Mouse (Mus musculus) liver, embryonic 12.5 days (tissue): ENCODE data around the gene Gucd1. TPM values are rescaled to one million over a fixed set of nuclear protein-coding genes. Genes with fewer than 3 reads are reported as not detected.
"Not testable (repeated sequence)": the region's sequence is repeated elsewhere in the genome, so short reads cannot be mapped to it uniquely, and the experiment has no call there.

ENCODE experiments used
- ATAC-seq: fragments of 200-750 bp; cut with Nextera tagmentation; 2 replicates; pipeline ENCODE4 v1.8.0; 2017; ENCODE audit warnings: moderate number of reproducible peaks, mild to moderate bottlenecking, moderate library complexity
- H3K27ac ChIP-seq: fragments of 300-500 bp; sonication (generic); 2 replicates; pipeline ENCODE4 v1.5.1; 2016; ENCODE audit warnings: mild to moderate bottlenecking
- H3K27me3 ChIP-seq: fragments of 300-500 bp; sonication (generic); replicated peaks from 2 replicates; pipeline ENCODE4 v1.6.1; 2016; ENCODE audit warnings: mild to moderate bottlenecking, moderate library complexity
- H3K36me3 ChIP-seq: fragments of 300-500 bp; sonication (generic); 2 replicates; pipeline ENCODE4 v1.6.1; 2016; ENCODE audit warnings: mild to moderate bottlenecking, moderate library complexity
- H3K4me1 ChIP-seq: fragments of 300-500 bp; sonication (generic); 2 replicates; pipeline ENCODE4 v1.6.1; 2016
- H3K4me2 ChIP-seq: fragments of 300-500 bp; sonication (generic); 2 replicates; pipeline ENCODE4 v1.6.1; 2016; ENCODE audit warnings: mild to moderate bottlenecking, moderate library complexity
- H3K4me3 ChIP-seq: fragments of 300-500 bp; sonication (generic); 2 replicates; pipeline ENCODE4 v1.5.1; 2016; ENCODE audit warnings: mild to moderate bottlenecking, moderate library complexity
- H3K9ac ChIP-seq: fragments of 300-500 bp; sonication (generic); 2 replicates; pipeline ENCODE4 v1.6.1; 2016; ENCODE audit warnings: mild to moderate bottlenecking, moderate library complexity
- H3K9me3 ChIP-seq: fragments of 300-500 bp; sonication (generic); replicated peaks from 2 replicates; pipeline ENCODE4 v1.6.1; 2016; ENCODE audit warnings: mild to moderate bottlenecking, moderate library complexity
- WGBS: fragments of 180-500 bp; shearing (Covaris S2); methylation state at CpG from one replicate; pipeline ENCODE4 v1.1.7; 2016; ENCODE audit not compliant: insufficient replicate concordance; 5-methylcytosine and 5-hydroxymethylcytosine counted together
- polyA plus RNA-seq: library from polyadenylated mRNA; unstranded; fragments of >200 nt; fragmentation: Nextera tagmentation; extraction: Ambion mirVana; gene quantifications from 2 replicates; pipeline ENCODE4 v1.2.1, GENCODE M21; 2016

Gene Gucd1
- polyA plus RNA-seq, 1 experiment from 2014 or later, result 50.5 TPM

GRCm38 (mm10) chr10:75456061-75456831 lies 61.5 kb downstream of the Gucd1 start:
- H3K36me3 ChIP-seq, H3K27ac ChIP-seq, H3K4me2 ChIP-seq, H3K4me1 ChIP-seq, ATAC-seq, H3K4me3 ChIP-seq, H3K9me3 ChIP-seq, H3K9ac ChIP-seq, H3K27me3 ChIP-seq: not testable (repeated sequence)
- 70% methylated on average over 14 of the region's 18 CpGs for WGBS

- H3K27ac ChIP-seq, result no peak overlapping the region
- H3K4me1 ChIP-seq, result peaks cover 6% of the 10 kb centered on the region; the same call in 1 of the 2 replicates
- H3K4me2 ChIP-seq, result no peak overlapping the region
- WGBS, result 61% methylated on average over 10 of the region's 10 CpGs
- no peaks in the 10 kb centered on the region for H3K9me3 ChIP-seq
- ATAC-seq, result no peak
- no peak overlapping the region for H3K9ac ChIP-seq
- H3K36me3 ChIP-seq, result no peaks in the 10 kb centered on the region
- H3K27me3 ChIP-seq, result no peaks in the 10 kb centered on the region; the same call in 1 of the 2 replicates
- H3K4me3 ChIP-seq, result no peak overlapping the region
Observed at GRCm38 (mm10) chr10:75451036-75451786, 66.6 kb downstream of the Gucd1 start.

GRCm38 (mm10) chr10:75450331-75450730 lies 67.4 kb downstream of the Gucd1 start:
- H3K27ac ChIP-seq, result no peak overlapping the region
- ATAC-seq, result no peak
- no peak overlapping the region for H3K4me3 ChIP-seq
- no peaks in the 10 kb centered on the region for H3K36me3 ChIP-seq
- H3K4me2 ChIP-seq, result no peak overlapping the region
- no peaks in the 10 kb centered on the region for H3K9me3 ChIP-seq
- H3K9ac ChIP-seq, result no peak overlapping the region
- H3K4me1 ChIP-seq, result peaks cover 6% of the 10 kb centered on the region; the same call in 1 of the 2 replicates
- no peaks in the 10 kb centered on the region; the same call in 1 of the 2 replicates for H3K27me3 ChIP-seq
- WGBS, result 71% methylated on average over 8 of the region's 8 CpGs

- Histone ChIP-seq H3K4me2 (no peak overlapping the region), H3K9ac (no peak overlapping the region), H3K27me3 (no peaks in the 10 kb centered on the region; the same call in 1 of the 2 replicates), H3K9me3 (no peaks in the 10 kb centered on the region), H3K27ac (no peak overlapping the region), H3K4me1 (peaks cover 16% of the 10 kb centered on the region; the same call in 1 of the 2 replicates), H3K36me3 (no peaks in the 10 kb centered on the region), H3K4me3 (no peak overlapping the region)
- no peak for ATAC-seq
- 67% methylated on average over 6 of the region's 6 CpGs for WGBS
Observed at GRCm38 (mm10) chr10:75448806-75449420, 68.9 kb downstream of the Gucd1 start.

GRCm38 (mm10) chr10:75447489-75447888 lies 70.3 kb downstream of the Gucd1 start:
- H3K4me1 ChIP-seq, result peaks cover 17% of the 10 kb centered on the region; the same call in 1 of the 2 replicates
- H3K27ac ChIP-seq, result no peak overlapping the region
- no peak overlapping the region for H3K9ac ChIP-seq
- no peak overlapping the region for H3K4me3 ChIP-seq
- H3K36me3 ChIP-seq, result no peaks in the 10 kb centered on the region
- H3K9me3 ChIP-seq, result no peaks in the 10 kb centered on the region
- no peak overlapping the region for H3K4me2 ChIP-seq
- 67% methylated on average over 11 of the region's 11 CpGs for whole genome bisulfite sequencing
- no peak for ATAC-seq
- H3K27me3 ChIP-seq, result no peaks in the 10 kb centered on the region; the same call in 1 of the 2 replicates

- no peak overlapping the region for H3K9ac ChIP-seq
- no peak overlapping the region for H3K4me2 ChIP-seq
- ATAC-seq, result no peak; the same call in 1 of the 2 replicates
- no peak overlapping the region for H3K27ac ChIP-seq
- peaks cover 22% of the 10 kb centered on the region; the same call in 1 of the 2 replicates for H3K4me1 ChIP-seq
- H3K27me3 ChIP-seq, result no peaks in the 10 kb centered on the region; the same call in 1 of the 2 replicates
- H3K4me3 ChIP-seq, result no peak overlapping the region
- WGBS, result 44% methylated on average over 13 of the region's 13 CpGs
- H3K36me3 ChIP-seq, result no peaks in the 10 kb centered on the region
- no peaks in the 10 kb centered on the region for H3K9me3 ChIP-seq
Observed at GRCm38 (mm10) chr10:75446501-75447083, 71.2 kb downstream of the Gucd1 start.

- no peak overlapping the region for H3K27ac ChIP-seq
- peaks cover 22% of the 10 kb centered on the region; the same call in 1 of the 2 replicates for H3K4me1 ChIP-seq
- no peak for ATAC-seq
- H3K9ac ChIP-seq, result no peak overlapping the region
- 51% methylated on average over 8 of the region's 8 CpGs for WGBS
- no peaks in the 10 kb centered on the region for H3K36me3 ChIP-seq
- H3K4me2 ChIP-seq, result no peak overlapping the region
- no peaks in the 10 kb centered on the region; the same call in 1 of the 2 replicates for H3K27me3 ChIP-seq
- H3K9me3 ChIP-seq, result no peaks in the 10 kb centered on the region
- H3K4me3 ChIP-seq, result no peak overlapping the region
Observed at GRCm38 (mm10) chr10:75445030-75445429, 72.7 kb downstream of the Gucd1 start.

GRCm38 (mm10) chr10:75444111-75444826 lies 73.5 kb downstream of the Gucd1 start:
- H3K4me2 ChIP-seq, result no peak overlapping the region
- no peaks in the 10 kb centered on the region for H3K9me3 ChIP-seq
- peaks cover 22% of the 10 kb centered on the region; the same call in 1 of the 2 replicates for H3K4me1 ChIP-seq
- H3K4me3 ChIP-seq, result no peak overlapping the region
- no peak overlapping the region for H3K27ac ChIP-seq
- 62% methylated on average over 19 of the region's 19 CpGs for WGBS
- ATAC-seq, result no peak
- H3K27me3 ChIP-seq, result no peaks in the 10 kb centered on the region; the same call in 1 of the 2 replicates
- H3K9ac ChIP-seq, result no peak overlapping the region
- H3K36me3 ChIP-seq, result no peaks in the 10 kb centered on the region

- Histone ChIP-seq H3K9me3 (no peaks in the 10 kb centered on the region), H3K36me3 (no peaks in the 10 kb centered on the region), H3K4me1 (0 out of 2 replicates have a peak, but pooled peaks cover 16% of the 10 kb centered on the region), H3K27me3 (no peaks in the 10 kb centered on the region; the same call in 1 of the 2 replicates), H3K9ac (no peak overlapping the region), H3K27ac (no peak overlapping the region), H3K4me3 (no peak overlapping the region), H3K4me2 (no peak overlapping the region)
- WGBS, result 59% methylated on average over 4 of the region's 4 CpGs
- ATAC-seq, result no peak
Observed at GRCm38 (mm10) chr10:75443017-75443416, 74.8 kb downstream of the Gucd1 start.

- no peaks in the 10 kb centered on the region for H3K36me3 ChIP-seq
- H3K27ac ChIP-seq, result no peak overlapping the region
- H3K4me3 ChIP-seq, result no peak overlapping the region
- no peaks in the 10 kb centered on the region; the same call in 1 of the 2 replicates for H3K27me3 ChIP-seq
- H3K4me1 ChIP-seq, result 0 out of 2 replicates have a peak, but pooled peaks cover 16% of the 10 kb centered on the region
- no peak for ATAC-seq
- no peak overlapping the region for H3K9ac ChIP-seq
- 66% methylated on average over 4 of the region's 4 CpGs for WGBS
- no peak overlapping the region for H3K4me2 ChIP-seq
- no peaks in the 10 kb centered on the region for H3K9me3 ChIP-seq
Observed at GRCm38 (mm10) chr10:75441800-75442199, 76.0 kb downstream of the Gucd1 start.

- WGBS, result 64% methylated on average over 3 of the region's 3 CpGs
- Histone ChIP-seq H3K4me2 (no peak overlapping the region), H3K27ac (no peak overlapping the region), H3K9ac (no peak overlapping the region), H3K36me3 (no peaks in the 10 kb centered on the region), H3K9me3 (no peaks in the 10 kb centered on the region), H3K4me3 (no peak overlapping the region), H3K4me1 (peaks cover 16% of the 10 kb centered on the region; the same call in 1 of the 2 replicates), H3K27me3 (no peaks in the 10 kb centered on the region)
- ATAC-seq, result no peak
Observed at GRCm38 (mm10) chr10:75440756-75441155, 77.0 kb downstream of the Gucd1 start.
